Mouse (Mus musculus) brain, adult 2 months (tissue): Measurements from ENCODE around the gene Slc16a10.

Experiments used
- DNase-seq: peaks from one replicate; pipeline ENCODE4 v3.0.0; 2011; ENCODE audit warnings: low read depth, low spot score

Gene Slc16a10

DNA sequence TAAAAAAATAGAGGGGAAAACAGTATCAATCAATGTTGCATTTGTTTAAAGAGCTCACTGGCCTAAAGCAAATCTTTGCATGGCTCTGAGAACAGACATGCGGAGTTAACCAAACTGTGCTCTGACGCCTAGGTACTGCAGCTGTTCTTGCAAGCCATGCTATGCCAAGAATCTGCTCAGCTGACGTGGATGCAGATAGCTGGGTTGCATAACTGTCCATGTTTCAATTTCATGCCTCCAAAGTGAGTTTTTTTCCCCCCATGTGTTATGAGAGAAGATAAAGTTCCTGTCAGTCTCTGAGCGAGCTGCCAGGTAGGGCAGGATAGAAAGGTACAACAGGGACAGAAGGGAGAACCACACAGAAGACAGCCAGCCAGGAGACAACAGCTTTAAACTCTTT, 72.8 kb downstream of the Slc16a10 start:
- DNase-seq = peak; percentile 86

DNA sequence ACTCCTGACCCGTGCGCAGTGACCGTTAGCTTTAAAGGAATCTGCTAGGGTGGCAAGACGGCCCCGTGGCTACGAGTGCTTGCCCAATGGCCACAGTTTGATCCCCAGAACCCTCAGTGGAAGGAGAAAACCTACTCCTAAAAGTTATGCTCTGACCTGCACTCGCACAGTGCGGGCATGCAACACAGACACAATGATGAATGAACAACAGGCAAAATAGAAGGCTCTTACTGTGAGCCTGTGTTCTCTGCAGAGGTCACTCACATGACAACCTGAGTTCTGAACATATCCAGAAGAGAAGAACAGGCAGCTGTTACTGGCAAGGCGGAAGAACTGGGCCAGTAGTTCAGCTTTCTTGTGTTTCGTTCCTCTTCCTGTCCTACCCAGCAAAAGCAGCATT, 73.5 kb downstream of the Slc16a10 start:
- peak; percentile 8 for DNase-seq

DNA sequence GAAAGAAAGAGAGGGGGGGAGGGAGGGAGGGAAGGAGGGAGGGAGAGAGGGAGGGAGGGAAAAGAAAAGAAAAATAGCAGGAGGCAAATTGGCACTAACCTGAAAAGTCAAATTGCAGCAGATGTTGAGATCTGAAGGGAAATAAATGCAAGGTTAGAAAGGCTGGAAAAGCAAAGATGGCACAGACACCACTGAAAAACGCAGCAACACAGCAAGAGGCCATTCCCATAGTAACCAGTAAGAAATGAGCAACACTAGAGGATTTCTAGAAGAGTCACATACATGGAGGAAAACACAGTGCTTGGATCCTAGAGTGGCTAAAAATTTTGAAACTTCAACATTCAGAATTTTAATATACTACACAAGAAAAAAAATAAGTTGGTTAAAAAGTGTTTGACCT, 74.5 kb downstream of the Slc16a10 start:
- peak; percentile 33 for DNase-seq

DNA sequence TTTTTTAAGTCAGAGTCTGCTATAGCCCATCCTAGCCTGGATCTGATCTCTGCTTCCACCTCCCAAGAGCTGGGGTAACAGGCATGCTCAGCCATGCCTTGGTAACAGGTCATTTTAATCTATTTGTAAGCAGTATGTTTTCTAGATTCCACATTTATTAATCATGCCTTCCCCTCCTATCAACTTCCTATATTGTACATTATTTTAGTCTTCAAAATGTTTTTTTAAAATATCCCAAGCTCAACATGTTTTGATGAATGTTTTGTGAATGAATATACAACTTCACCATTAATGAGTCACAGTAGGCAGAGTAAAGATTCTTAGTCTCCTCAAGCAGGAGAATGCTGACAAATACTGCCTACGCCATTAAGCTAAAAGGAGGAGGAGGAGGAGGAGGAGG, 75.0 kb downstream of the Slc16a10 start:
- DNase-seq = no peak

DNA sequence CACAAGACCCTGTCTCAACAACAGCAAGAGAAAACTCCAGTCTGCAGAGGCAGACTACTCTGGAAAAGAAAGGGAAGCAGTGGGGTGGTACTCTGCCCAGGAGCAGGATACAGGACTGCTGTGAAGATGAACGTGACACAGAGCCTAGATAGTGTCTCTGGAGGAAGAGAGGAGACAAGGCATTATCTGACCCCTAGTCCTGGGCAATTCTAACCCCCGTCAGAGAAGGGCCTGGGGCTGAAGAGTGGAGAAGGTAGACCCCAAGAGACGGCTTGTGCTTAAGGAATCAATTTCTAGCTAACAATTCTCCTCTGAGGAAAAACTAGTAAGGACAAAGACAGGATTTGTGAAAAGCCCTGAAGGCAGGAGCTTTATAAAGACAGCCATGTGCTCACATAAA, 76.7 kb downstream of the Slc16a10 start:
- no peak for DNase-seq

DNA sequence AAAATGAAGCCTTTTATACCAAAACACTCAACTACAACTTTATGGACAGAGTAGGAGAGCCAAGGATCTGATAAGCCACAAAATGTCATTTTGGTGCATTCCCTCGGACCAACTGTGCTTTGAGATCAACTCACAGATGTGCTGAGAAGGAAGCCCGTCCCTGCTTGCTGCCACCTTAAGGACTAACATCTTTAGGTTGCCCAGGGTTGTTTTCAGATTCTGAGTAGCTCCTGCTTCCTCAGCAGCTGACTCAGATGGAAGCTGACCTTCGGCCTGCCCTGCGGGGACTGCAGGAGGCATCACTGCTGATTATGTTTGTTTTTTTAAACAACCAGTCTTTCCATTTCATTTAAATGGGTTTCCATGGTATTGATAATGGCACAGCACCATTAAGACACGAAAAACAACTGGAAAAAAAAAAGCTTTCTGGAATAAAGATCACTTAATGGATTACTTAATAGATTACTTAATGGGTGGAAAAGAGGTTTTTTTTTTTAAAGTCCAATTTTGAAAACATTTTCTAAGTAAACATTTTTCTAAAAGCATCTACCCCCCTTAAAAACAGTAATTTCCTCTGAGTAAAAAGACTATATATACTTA, 78.7 kb downstream of the Slc16a10 start:
- no peak for DNase-seq

DNA sequence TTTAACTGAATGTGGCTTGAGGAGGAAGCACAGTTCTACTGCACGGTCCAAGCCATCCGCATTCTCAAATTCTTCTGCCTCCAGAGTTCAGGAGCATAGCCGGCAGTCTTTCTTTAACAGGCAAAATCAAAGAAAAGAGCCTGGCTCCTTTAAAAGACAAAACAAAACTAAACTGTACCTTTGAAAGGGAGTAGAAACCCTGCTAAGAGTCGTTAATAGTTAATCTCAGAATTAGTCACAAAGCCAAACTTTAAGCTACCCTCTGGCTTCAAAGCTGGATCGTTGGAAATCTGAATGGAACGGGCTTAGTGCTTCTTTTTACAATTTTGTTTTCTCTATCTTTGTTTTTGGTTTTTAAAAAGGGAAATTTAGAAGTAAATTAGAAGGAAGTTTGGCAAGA, 79.2 kb downstream of the Slc16a10 start:
- DNase-seq = no peak

DNA sequence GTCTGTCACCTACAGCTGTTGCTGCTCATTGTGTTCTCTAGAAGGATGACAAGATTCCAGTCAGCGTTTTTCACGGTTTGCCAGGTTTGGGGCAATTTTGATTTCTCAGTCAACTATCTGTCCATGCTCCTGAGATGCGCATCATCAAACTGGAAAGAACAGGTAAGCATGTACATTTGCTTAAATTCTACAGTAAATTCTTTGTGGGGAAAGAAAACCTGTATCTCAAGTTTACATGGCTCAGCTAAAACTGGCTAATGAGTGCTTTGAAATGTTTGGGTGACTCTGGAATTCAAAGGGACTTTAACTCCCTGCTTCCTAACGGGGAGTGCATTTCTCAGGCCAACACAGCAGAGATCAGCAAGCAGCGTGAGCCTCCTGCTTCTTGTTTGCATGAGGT, 80.1 kb downstream of the Slc16a10 start:
- no peak for DNase-seq

DNA sequence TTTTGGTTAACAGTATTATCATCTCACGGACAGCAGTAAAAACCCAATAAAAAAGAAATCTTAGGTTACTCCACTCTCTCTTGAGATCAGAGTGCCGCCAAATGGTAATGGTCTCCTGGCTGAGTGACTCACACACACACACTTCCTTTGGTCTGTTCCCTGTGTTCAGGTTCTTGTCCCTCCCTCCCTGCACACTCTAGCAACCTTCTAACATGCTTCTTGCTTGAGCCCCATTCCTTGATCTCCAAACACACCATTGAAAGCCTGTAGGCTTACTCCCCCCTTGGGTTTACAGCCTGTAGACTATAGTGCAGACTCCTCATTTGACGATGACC, 83.3 kb downstream of the Slc16a10 start:
- no peak for DNase-seq

DNA sequence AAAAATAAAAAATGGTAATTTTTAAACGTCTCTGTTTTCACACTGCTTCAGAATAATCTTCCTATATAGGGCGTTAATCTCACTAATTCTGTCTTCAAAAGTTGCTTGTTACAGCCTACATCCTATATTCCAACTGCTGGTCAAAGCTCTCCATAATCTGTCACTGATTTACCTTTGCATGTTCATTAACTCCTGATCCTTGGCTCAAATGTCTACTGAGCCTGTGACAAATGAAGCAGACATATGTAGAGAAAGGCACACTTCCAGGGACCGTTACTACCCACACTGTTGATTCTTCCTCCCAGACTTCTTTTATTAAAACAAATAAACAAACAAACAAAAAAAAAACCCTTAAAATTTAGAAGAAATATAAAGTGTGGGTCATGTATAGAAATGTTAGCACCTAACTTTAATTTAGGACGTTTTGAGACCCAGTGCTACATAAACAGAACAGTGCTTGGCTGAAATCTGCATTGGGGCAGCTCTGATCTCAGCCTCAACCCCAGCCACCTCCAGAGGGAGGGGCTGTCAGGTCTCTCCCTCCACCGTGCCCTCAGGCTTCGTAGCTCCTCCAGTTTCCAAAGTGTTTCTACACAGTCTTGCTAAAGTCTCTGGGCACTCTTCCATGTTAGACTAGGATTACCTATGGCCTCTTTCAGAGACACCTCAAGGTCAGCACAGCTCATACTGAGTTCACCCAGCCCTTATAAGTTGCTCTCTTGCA, 83.8 kb downstream of the Slc16a10 start:
- no peak for DNase-seq

DNA sequence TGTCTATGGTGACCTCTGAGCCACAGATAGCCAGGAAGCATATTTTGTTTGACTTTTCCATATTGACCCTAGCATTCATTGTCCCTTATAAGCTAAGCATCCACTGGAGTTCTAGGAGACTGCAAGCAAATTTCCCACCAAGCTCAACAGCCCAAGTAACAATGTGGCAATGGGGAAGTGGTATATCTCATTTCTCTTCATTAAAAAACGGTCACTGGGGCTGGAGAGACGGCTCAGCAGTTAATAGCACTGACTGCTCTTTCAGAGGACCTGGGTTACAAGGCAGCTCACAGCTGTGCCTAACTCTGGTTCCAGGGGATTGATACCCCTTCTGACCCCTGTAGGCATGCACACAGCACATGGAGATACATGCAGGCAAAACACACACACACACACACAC, 84.4 kb downstream of the Slc16a10 start:
- no peak for DNase-seq

DNA sequence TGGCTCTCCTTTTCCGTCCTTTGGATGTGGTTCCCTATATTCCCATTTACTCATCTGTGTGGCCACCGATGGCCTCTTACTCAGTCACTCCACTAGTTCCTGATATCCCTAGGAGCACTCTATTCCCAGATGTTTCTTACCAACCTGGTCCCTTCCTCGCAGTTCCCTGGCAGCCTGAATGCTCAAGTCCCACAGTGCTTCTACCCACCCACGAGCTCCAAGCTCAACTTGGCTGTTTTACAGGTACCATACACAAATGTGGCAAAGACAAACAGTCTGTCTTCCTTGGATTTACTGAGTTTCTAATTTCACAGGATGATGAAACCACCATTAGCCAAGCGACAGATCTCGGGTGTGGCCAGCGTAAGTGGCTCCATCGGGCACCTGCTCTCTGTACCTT, 87.6 kb downstream of the Slc16a10 start:
- peak; percentile 69 for DNase-seq

DNA sequence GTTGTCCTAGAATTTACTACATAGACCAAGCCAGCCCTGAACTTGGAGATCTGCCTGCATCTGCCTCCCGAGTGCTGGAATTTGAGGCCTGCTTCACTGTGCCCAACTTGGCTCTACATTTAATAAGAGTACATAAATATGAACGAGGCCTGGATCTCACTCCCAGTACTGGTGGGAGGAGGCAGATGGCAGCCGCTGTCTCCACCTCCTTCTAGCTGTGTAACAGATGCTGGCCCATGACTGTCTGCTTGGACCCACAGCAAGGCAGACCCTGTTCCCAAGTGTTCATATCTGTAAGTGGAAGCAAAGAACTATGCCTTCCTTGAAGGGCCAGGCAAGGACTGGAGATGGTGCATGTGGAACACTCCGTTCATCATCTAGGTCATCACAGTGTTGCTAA, 88.2 kb downstream of the Slc16a10 start:
- peak; percentile 78 for DNase-seq

DNA sequence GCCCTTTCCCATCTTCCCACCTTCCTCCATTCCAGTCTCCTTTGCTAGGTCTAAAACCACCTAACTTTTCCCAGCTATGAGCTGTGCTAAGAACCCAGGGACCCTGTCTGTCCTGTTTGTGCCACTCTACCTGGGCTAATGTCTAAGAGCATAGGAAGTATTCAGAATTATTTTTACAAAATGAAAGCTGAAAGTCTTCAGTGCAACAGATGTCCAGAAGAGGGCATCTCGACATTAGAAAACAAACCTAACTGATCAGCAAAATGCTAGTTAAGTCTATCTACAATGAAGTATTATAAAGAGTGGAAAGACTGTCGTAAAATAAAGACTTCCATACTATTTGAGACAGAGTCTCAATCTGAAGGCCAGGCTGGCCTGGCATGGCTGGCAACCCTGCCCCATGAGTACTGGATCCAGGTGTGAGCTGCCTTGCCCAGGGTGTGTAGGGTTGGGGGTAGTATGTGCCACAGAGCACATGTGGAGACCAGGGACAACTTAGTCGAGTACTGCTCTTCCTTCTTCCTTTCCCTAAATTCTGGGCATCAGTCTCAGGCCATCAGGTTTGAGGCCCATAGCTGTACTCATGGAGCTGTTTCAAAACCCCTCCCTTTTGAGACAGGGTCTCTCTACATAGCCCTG, 88.7 kb downstream of the Slc16a10 start:
- peak; percentile 67 for DNase-seq

DNA sequence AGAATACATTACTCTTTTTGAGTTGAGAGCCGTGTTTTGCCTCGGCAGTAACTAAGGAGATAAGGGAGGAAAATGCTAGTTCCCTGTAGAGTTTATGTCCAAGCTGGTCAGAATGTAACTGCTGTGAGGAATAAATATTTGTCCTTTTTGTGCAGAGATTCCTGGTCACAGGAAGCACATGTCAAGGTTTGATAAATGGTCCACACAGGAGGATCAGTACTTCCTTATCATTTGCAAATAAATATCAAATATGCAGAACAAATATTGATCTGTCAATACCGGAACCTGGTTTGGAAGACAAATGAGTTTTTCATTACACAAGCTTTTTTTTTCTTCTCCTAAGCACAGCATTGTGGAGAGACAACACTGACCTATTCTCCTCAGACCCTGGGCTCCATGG, 90.1 kb downstream of the Slc16a10 start:
- DNase-seq = no peak

DNA sequence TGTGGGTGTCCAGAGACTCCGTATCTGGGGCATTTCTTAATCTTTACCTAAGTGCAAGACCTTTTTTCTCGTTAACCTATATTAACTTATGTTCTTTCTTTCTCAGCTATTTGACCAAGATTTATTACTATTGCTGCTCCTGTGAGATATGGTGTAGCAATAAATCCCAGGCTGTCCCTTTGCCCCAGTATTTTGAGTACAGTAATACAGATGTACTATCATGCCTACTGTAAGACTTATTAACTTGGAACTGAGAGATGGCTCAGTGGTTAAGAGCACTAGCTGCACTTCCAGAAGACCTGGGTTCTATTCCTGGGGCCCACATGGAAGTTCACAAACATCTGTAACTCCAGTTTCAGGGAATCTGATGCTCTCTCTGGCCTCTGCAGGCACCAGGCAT, 91.3 kb downstream of the Slc16a10 start:
- DNase-seq = no peak

DNA sequence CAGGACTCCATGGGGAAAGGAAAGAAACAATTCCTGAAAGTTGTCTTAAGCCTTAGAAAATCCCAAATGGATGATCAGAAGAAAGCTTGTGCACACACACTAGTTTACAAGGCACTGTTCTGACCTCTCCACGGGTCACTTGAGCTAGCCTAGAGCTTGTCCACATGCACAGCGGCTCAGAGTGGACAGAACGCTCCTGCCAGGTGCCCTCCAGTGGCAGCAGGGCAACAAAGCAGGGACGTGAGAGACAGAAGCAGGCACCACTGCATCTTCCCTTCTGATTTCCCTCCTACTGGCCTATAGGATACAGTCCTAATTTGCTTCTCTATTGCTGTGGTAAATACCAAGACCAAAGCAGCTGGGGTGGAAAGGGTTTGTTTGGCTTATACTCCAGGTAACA, 100.7 kb downstream of the Slc16a10 start:
- peak; percentile 43 for DNase-seq

DNA sequence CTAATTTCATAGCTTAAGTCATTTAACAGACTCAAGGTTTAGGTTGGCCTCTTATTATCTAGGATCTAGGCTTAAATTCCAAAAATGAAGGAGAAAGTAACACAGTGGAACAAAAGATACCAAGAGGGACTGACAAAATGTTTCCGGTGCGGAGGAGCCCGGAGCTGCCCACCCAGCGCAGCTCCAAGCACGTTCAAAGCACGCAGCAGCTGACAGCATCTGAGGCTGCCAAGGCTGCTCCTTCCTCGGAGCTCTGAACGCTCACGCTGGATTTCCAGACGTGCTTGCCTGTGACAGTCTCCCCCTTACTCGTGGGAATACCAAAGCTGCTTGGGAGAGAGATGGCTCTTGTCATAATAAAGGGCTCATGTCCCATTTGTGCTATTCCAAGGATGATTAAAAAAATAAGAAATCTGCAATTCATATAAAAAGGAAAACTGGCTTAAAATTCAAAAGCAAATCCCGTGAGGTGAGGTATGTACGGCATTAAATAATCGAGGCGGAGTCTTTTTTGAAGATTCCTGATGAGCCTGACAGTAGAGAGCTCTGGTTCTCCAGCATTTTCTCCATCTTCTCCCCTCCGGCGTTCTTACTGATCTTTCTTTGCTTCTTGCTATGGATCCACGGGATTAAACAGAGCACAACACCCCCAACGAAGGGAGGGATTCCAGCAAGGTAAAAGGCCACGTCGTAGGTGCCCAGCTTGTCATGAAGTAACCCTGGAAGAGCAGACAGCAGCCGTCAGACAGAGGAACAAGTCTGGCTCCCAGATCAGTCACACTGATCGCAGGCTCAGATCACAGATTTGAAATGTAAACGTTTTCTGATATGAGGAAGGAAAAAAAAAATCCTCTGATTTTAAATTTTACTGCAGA, 105.1 kb downstream of the Slc16a10 start:
- peak; percentile 87 for DNase-seq

DNA sequence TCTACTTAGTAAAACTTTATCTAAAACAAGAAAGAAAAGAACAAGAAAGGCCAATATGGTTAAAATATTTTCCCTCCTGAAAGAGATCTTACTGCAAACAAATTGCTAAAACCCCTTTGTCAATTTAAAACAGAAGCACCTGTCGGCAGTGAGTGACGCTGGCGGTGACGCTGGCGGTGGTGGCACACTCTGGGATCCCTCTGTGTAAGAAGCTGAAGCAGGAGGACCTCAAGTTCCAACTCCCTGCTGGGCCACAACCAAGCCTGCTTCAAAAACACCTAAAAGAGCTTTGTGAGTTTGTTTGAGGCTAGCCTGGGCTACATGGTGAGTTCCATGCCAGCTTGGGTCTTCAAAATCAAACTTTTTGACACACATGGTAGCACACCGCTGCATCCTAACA, 107.1 kb downstream of the Slc16a10 start:
- no peak for DNase-seq

DNA sequence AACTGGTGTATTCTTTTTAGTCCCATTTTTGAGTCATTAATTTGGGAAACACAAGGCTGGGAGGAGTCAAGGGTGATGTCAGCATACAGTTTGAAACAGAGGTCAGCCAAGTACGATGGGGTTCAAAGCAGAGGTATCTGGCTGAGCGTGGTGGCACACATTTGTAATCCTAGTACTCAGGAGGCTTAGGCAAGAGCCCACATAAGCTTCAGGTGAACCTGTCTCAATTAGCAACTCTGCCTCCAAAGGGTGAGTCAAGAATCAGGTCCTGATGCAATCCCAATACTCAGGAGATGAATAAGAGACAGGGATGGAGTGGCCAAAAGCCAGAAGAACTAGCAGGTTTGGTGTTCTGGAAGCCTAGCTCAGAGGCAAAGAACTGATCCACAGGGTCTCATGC, 109.2 kb downstream of the Slc16a10 start:
- no peak for DNase-seq

DNA sequence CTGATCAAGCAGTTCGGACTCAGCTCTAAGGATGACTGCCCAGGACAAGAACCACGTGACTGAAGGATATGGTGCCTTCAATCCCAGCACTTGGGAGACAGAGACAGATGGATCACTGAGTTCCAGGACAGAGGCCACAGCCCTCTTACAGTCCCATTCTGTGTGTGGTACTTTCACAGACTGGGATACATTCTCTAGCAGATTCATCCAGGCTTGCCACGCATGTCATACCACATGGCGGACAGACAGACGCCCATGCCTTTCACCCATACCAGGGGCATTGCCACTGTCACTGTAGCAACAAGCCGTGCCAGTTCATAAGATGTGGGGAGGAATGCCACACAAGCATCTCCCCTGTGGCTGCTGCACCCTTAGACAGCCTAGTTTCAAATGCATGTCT, 111.3 kb downstream of the Slc16a10 start:
- DNase-seq = no peak

DNA sequence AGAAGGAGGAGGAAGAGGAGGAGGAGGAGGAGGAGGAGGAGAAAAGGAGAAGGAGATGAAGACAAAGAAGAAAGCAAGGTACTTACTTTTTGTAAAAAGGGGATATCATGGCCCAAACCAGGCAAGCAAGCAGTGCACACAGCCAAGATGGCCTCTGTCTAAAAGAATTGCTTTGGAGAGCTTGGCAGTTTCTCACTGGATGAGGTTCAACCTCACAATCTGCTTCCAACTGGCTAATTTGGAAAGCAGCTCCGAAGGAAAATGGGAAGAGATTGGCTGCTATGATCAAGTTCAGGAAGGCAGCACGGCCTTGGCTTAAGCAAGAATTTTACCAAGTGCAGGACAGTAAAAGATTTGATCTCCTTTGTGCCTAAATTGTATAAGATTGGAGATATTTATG, 112.4 kb downstream of the Slc16a10 start:
- peak; percentile 35 for DNase-seq
